Mouse (Mus musculus) hindbrain, embryonic 10.5 days (tissue): ENCODE results near the gene Diras1. TPM values are rescaled to one million over a fixed set of nuclear protein-coding genes. Genes with fewer than 3 reads are reported as not detected.
"Not testable (repeated sequence)": the region's sequence is repeated elsewhere in the genome, so short reads cannot be mapped to it uniquely, and the experiment has no call there.

Experiments
- DNase-seq: peaks from one replicate; pipeline ENCODE4 v3.0.0-alpha.2; 2017; ENCODE audit warnings: low spot score
- H3K27ac ChIP-seq: fragments of 300-500 bp; sonication (generic); 2 replicates; pipeline ENCODE4 v1.5.1; 2016; ENCODE audit warnings: mild to moderate bottlenecking, moderate library complexity
- H3K27me3 ChIP-seq: fragments of 300-500 bp; sonication (generic); 2 replicates; pipeline ENCODE4 v1.6.1; 2016; ENCODE audit warnings: mild to moderate bottlenecking; ENCODE audit not compliant: poor library complexity, insufficient read depth, severe bottlenecking
- H3K36me3 ChIP-seq: fragments of 300-500 bp; sonication (generic); 2 replicates; pipeline ENCODE4 v1.6.1; 2016; ENCODE audit warnings: mild to moderate bottlenecking, moderate library complexity
- H3K4me1 ChIP-seq: fragments of 300-500 bp; sonication (generic); replicated peaks from 2 replicates; pipeline ENCODE4 v1.6.1; 2016; ENCODE audit warnings: mild to moderate bottlenecking
- H3K4me3 ChIP-seq: fragments of 300-500 bp; sonication (generic); 2 replicates; pipeline ENCODE4 v1.5.1; 2016; ENCODE audit warnings: mild to moderate bottlenecking, moderate library complexity
- H3K9me3 ChIP-seq: fragments of 300-500 bp; sonication (generic); 2 replicates; pipeline ENCODE4 v1.6.1; 2016; ENCODE audit warnings: mild to moderate bottlenecking, moderate library complexity
- WGBS: fragments of 180-500 bp; shearing (Covaris S2); methylation state at CpG from one replicate; pipeline ENCODE4 v1.1.7; 2016; 5-methylcytosine and 5-hydroxymethylcytosine counted together
- polyA plus RNA-seq: library from polyadenylated mRNA; unstranded; fragments of >200 nt; fragmentation: Nextera tagmentation; extraction: Ambion mirVana; gene quantifications from 2 replicates; pipeline ENCODE4 v1.2.1, GENCODE M21; 2016

Diras1 gene
- polyA plus RNA-seq = 4.6 and 9.8 TPM in 2 replicates

- peak within 1 kb of the TSS; percentile 57 for H3K4me3 ChIP-seq
- peaks cover 63% of the 10 kb centered on the region for H3K27me3 ChIP-seq
- H3K36me3 ChIP-seq = peaks cover 10% of the 10 kb centered on the region
- H3K9me3 ChIP-seq = no peaks in the 10 kb centered on the region
- WGBS = 51% methylated on average over 12 of the region's 12 CpGs
- H3K27ac ChIP-seq = peak within 1 kb of the TSS; percentile 81
- peaks cover 19% of the 10 kb centered on the region for H3K4me1 ChIP-seq
- DNase-seq = no peak
Observed at GRCm38 (mm10) chr10:81025639-81026275, at the start of gene Diras1. Gene Diras1, minus strand, starts transcription at chr10:81025662.

- no peak for DNase-seq
- 68% methylated on average over 7 of the region's 7 CpGs for WGBS
- peaks cover 70% of the 10 kb centered on the region for H3K36me3 ChIP-seq
- no peak overlapping the region; the same call in 1 of the 2 replicates for H3K4me3 ChIP-seq
- peaks cover 32% of the 10 kb centered on the region for H3K4me1 ChIP-seq
- no peak overlapping the region for H3K27ac ChIP-seq
- no peaks in the 10 kb centered on the region for H3K27me3 ChIP-seq
- H3K9me3 ChIP-seq = no peaks in the 10 kb centered on the region
Observed at GRCm38 (mm10) chr10:81073464-81073863, 48.0 kb upstream of the Diras1 start.

GRCm38 (mm10) chr10:81072290-81072689, 46.8 kb upstream of the Diras1 start:
- no peak overlapping the region for H3K4me3 ChIP-seq
- no peaks in the 10 kb centered on the region for H3K9me3 ChIP-seq
- no peak overlapping the region for H3K27ac ChIP-seq
- 94% methylated on average over 8 of the region's 8 CpGs for WGBS
- no peaks in the 10 kb centered on the region for H3K27me3 ChIP-seq
- peaks cover 32% of the 10 kb centered on the region for H3K4me1 ChIP-seq
- no peak for DNase-seq
- H3K36me3 ChIP-seq = peaks cover 58% of the 10 kb centered on the region

GRCm38 (mm10) chr10:81069836-81070235, 44.4 kb upstream of the Diras1 start, which contains the start of gene Thop1:
Gene Thop1, plus strand, starts transcription at chr10:81070035.
- peak; percentile 100 for DNase-seq
- Histone ChIP-seq H3K27me3 (no peaks in the 10 kb centered on the region), H3K27ac (peak within 1 kb of the TSS; percentile 86), H3K4me1 (peaks cover 32% of the 10 kb centered on the region), H3K36me3 (peaks cover 34% of the 10 kb centered on the region), H3K4me3 (peak within 1 kb of the TSS; percentile 75), H3K9me3 (no peaks in the 10 kb centered on the region)
- under 1% methylated on average over 35 of the region's 35 CpGs for WGBS

GRCm38 (mm10) chr10:81068706-81069105, 43.2 kb upstream of the Diras1 start:
- WGBS = 74% methylated on average over 5 of the region's 5 CpGs
- H3K27ac ChIP-seq = peak overlapping the region; percentile 86; the same call in 1 of the 2 replicates
- H3K4me3 ChIP-seq = peak overlapping the region; percentile 75
- DNase-seq = no peak
- H3K36me3 ChIP-seq = peaks cover 22% of the 10 kb centered on the region
- peaks cover 32% of the 10 kb centered on the region for H3K4me1 ChIP-seq
- H3K27me3 ChIP-seq = no peaks in the 10 kb centered on the region
- no peaks in the 10 kb centered on the region for H3K9me3 ChIP-seq

GRCm38 (mm10) chr10:81064519-81064918, 39.1 kb upstream of the Diras1 start:
- not testable (repeated sequence) for H3K4me3 ChIP-seq, H3K27me3 ChIP-seq, H3K27ac ChIP-seq, DNase-seq, H3K9me3 ChIP-seq, H3K36me3 ChIP-seq
- WGBS = 87% methylated on average over 8 of the region's 8 CpGs
- H3K4me1 ChIP-seq = peaks cover 13% of the 10 kb centered on the region

GRCm38 (mm10) chr10:81062710-81063109, 37.2 kb upstream of the Diras1 start:
- DNase-seq = no peak
- no peaks in the 10 kb centered on the region for H3K27me3 ChIP-seq
- peaks cover 21% of the 10 kb centered on the region for H3K4me1 ChIP-seq
- 0 out of 2 replicates have a peak, but pooled peaks cover 6% of the 10 kb centered on the region for H3K36me3 ChIP-seq
- H3K4me3 ChIP-seq = no peak overlapping the region
- H3K9me3 ChIP-seq = no peaks in the 10 kb centered on the region
- 68% methylated on average over 4 of the region's 4 CpGs for WGBS
- no peak overlapping the region for H3K27ac ChIP-seq

- Histone ChIP-seq H3K9me3 (no peaks in the 10 kb centered on the region), H3K4me1 (peaks cover 41% of the 10 kb centered on the region), H3K36me3 (peaks cover 24% of the 10 kb centered on the region), H3K27me3 (no peaks in the 10 kb centered on the region), H3K4me3 (peak within 1 kb of the TSS; percentile 71), H3K27ac (peak within 1 kb of the TSS; percentile 87)
- under 1% methylated on average over 48 of the region's 48 CpGs for WGBS
- DNase-seq = peak; percentile 99
Observed at GRCm38 (mm10) chr10:81059603-81060543, 34.4 kb upstream of the Diras1 start, which contains the start of gene Sgta. Gene Sgta, minus strand, starts transcription at chr10:81060181.

- WGBS = 93% methylated on average over 6 of the region's 6 CpGs
- H3K27me3 ChIP-seq = no peaks in the 10 kb centered on the region
Observed at GRCm38 (mm10) chr10:81058896-81059295, 33.4 kb upstream of the Diras1 start.

GRCm38 (mm10) chr10:81057406-81058130, 32.1 kb upstream of the Diras1 start:
- no peaks in the 10 kb centered on the region for H3K27me3 ChIP-seq

More at GRCm38 (mm10) chr10:81058896-81059295, 33.4 kb upstream of the Diras1 start:
- H3K36me3 ChIP-seq = peaks cover 34% of the 10 kb centered on the region
- DNase-seq = no peak
- peak overlapping the region; percentile 71 for H3K4me3 ChIP-seq
- peaks cover 43% of the 10 kb centered on the region for H3K4me1 ChIP-seq
- H3K27ac ChIP-seq = no peak overlapping the region
- H3K9me3 ChIP-seq = no peaks in the 10 kb centered on the region

GRCm38 (mm10) chr10:81055802-81056340, 30.4 kb upstream of the Diras1 start:
- H3K36me3 ChIP-seq = peaks cover 63% of the 10 kb centered on the region
- DNase-seq, H3K4me3 ChIP-seq, H3K27ac ChIP-seq, H3K27me3 ChIP-seq, H3K9me3 ChIP-seq: not testable (repeated sequence)
- H3K4me1 ChIP-seq = peaks cover 43% of the 10 kb centered on the region
- 87% methylated on average over 11 of the region's 11 CpGs for WGBS

More at GRCm38 (mm10) chr10:81057406-81058130, 32.1 kb upstream of the Diras1 start:
- Histone ChIP-seq H3K36me3 (peaks cover 46% of the 10 kb centered on the region), H3K27ac (no peak overlapping the region), H3K4me3 (no peak overlapping the region), H3K9me3 (no peaks in the 10 kb centered on the region), H3K4me1 (peaks cover 43% of the 10 kb centered on the region)
- 93% methylated on average over 23 of the region's 23 CpGs for WGBS
- no peak for DNase-seq

- WGBS = 76% methylated on average over 6 of the region's 6 CpGs
- no peaks in the 10 kb centered on the region for H3K27me3 ChIP-seq
- DNase-seq = no peak
- H3K9me3 ChIP-seq = no peaks in the 10 kb centered on the region
- peaks cover 43% of the 10 kb centered on the region for H3K4me1 ChIP-seq
- no peak overlapping the region for H3K27ac ChIP-seq
- no peak overlapping the region for H3K4me3 ChIP-seq
- H3K36me3 ChIP-seq = peaks cover 70% of the 10 kb centered on the region
Observed at GRCm38 (mm10) chr10:81055169-81055568, 29.7 kb upstream of the Diras1 start.
